Mouse (Mus musculus) midbrain, embryonic 11.5 days (tissue): Measurements from ENCODE around the gene Tmigd3. TPM values are rescaled to one million over a fixed set of nuclear protein-coding genes. Genes with fewer than 3 reads are reported as not detected.

ENCODE experiments used
- ATAC-seq: fragments of 200-750 bp; cut with Nextera tagmentation; 2 replicates; pipeline ENCODE4 v1.8.0; 2017; ENCODE audit warnings: moderate TSS enrichment, moderate library complexity; ENCODE audit not compliant: low FRiP score
- DNase-seq: peaks from one replicate; pipeline ENCODE4 v3.0.0; 2015; ENCODE audit warnings: low spot score; ENCODE audit errors: missing footprints
- H3K27ac ChIP-seq: fragments of 300-500 bp; sonication (generic); 2 replicates; pipeline ENCODE4 v1.5.1; 2014; ENCODE audit warnings: low read depth, low read length
- H3K27me3 ChIP-seq: fragments of 300-500 bp; sonication (generic); 2 replicates; pipeline ENCODE4 v1.6.1; 2014; ENCODE audit warnings: mild to moderate bottlenecking, low read length, moderate library complexity, mixed read lengths; ENCODE audit not compliant: control insufficient read depth, insufficient read depth
- H3K36me3 ChIP-seq: fragments of 300-500 bp; sonication (generic); 2 replicates; pipeline ENCODE4 v1.6.1; 2014; ENCODE audit warnings: mild to moderate bottlenecking, low read length, moderate library complexity, mixed read lengths; ENCODE audit not compliant: control insufficient read depth, insufficient read depth
- H3K4me1 ChIP-seq: fragments of 300-500 bp; sonication (generic); 2 replicates; pipeline ENCODE4 v1.6.1; 2014; ENCODE audit warnings: low read length; ENCODE audit not compliant: control insufficient read depth, insufficient read depth
- H3K4me2 ChIP-seq: fragments of 300-500 bp; sonication (generic); 2 replicates; pipeline ENCODE4 v1.6.1; 2014; ENCODE audit warnings: mild to moderate bottlenecking, moderate library complexity
- H3K4me3 ChIP-seq: fragments of 300-500 bp; sonication (generic); 2 replicates; pipeline ENCODE4 v1.5.1; 2014; ENCODE audit warnings: low read depth, low read length
- H3K9ac ChIP-seq: fragments of 300-500 bp; sonication (generic); 2 replicates; pipeline ENCODE4 v1.6.1; 2014; ENCODE audit warnings: low read length
- H3K9me3 ChIP-seq: fragments of 300-500 bp; sonication (generic); 2 replicates; pipeline ENCODE4 v1.6.1; 2016; ENCODE audit warnings: low read length; ENCODE audit not compliant: control insufficient read depth
- WGBS: fragments of 180-500 bp; shearing (Covaris S2); extraction: QIAGEN DNeasy Blood & Tissue Kit; methylation state at CpG from one replicate; pipeline ENCODE4 v1.1.7; 2014; 5-methylcytosine and 5-hydroxymethylcytosine counted together
- polyA plus RNA-seq: library from polyadenylated mRNA; unstranded; fragments of >200 nt; fragmentation: Nextera tagmentation; extraction: Ambion mirVana; gene quantifications from 2 replicates; pipeline ENCODE4 v1.2.1, GENCODE M21; 2014

Gene Tmigd3
- not detected in 2 replicates for polyA plus RNA-seq

- H3K4me3 ChIP-seq = no peak within 1 kb of the TSS
- no peak within 1 kb of the TSS for H3K9ac ChIP-seq
- H3K27ac ChIP-seq = no peak within 1 kb of the TSS
- WGBS = 91% methylated on average over 3 of the region's 3 CpGs
- no peaks in the 10 kb centered on the region for H3K9me3 ChIP-seq
- no peaks in the 10 kb centered on the region for H3K4me1 ChIP-seq
- ATAC-seq (no peak), DNase-seq (peak; percentile 12)
- no peak within 1 kb of the TSS for H3K4me2 ChIP-seq
- no peaks in the 10 kb centered on the region for H3K36me3 ChIP-seq
- no peaks in the 10 kb centered on the region for H3K27me3 ChIP-seq
These were observed at the start of gene Tmigd3, which contains the start of gene Adora3 for GRCm38 (mm10) chr3:105870558-105870957. TSS of gene Tmigd3 (plus strand) at chr3:105870903. TSS of gene Adora3 (plus strand) at chr3:105870858.

- Histone ChIP-seq H3K4me3 (no peak overlapping the region), H3K27me3 (no peaks in the 10 kb centered on the region), H3K36me3 (no peaks in the 10 kb centered on the region), H3K4me2 (no peak overlapping the region), H3K9ac (no peak overlapping the region), H3K4me1 (no peaks in the 10 kb centered on the region), H3K9me3 (no peaks in the 10 kb centered on the region), H3K27ac (no peak overlapping the region)
- DNase-seq (no peak), ATAC-seq (no peak)
- WGBS = 94% methylated on average over 3 of the region's 3 CpGs
These were observed 49.2 kb upstream of the Tmigd3 start for GRCm38 (mm10) chr3:105821504-105821903.

- DNase-seq (no peak), ATAC-seq (no peak)
- no peak overlapping the region for H3K9ac ChIP-seq
- no peak overlapping the region for H3K4me2 ChIP-seq
- no peaks in the 10 kb centered on the region for H3K4me1 ChIP-seq
- no peaks in the 10 kb centered on the region for H3K27me3 ChIP-seq
- no peak overlapping the region for H3K4me3 ChIP-seq
- H3K9me3 ChIP-seq = no peaks in the 10 kb centered on the region
- H3K36me3 ChIP-seq = no peaks in the 10 kb centered on the region
- no peak overlapping the region for H3K27ac ChIP-seq
These were observed 47.1 kb upstream of the Tmigd3 start for GRCm38 (mm10) chr3:105823609-105824008.

DNA sequence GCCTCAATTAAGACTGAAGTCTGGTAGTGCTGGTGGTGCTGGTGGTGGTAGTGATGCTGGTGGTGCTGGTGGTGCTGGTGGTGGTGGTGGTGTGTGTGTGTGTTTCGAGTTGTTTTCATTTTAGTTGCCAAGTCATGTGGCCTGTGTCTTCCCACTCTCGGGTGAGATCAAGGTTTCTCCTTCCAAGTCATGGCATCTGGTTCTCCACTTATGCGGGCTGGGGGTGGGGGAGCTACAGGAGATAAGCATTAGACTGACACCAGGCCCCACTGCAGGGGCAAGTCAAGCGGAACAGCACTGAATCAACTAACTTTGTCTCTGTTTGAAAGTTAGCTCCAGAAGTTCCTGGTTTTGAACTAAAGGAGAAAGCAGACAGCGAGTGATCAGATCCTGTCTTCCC is 46.6 kb upstream of the Tmigd3 start:
- WGBS = 47% methylated on average over 5 of the region's 5 CpGs
- ATAC-seq (no peak), DNase-seq (no peak)
- Histone ChIP-seq H3K4me2 (no peak overlapping the region), H3K27me3 (no peaks in the 10 kb centered on the region), H3K9ac (no peak overlapping the region), H3K4me1 (no peaks in the 10 kb centered on the region), H3K4me3 (no peak overlapping the region), H3K27ac (no peak overlapping the region), H3K36me3 (no peaks in the 10 kb centered on the region), H3K9me3 (no peaks in the 10 kb centered on the region)

GRCm38 (mm10) chr3:105824704-105825103 is 46.0 kb upstream of the Tmigd3 start:
- H3K4me1 ChIP-seq = no peaks in the 10 kb centered on the region
- no peaks in the 10 kb centered on the region for H3K9me3 ChIP-seq
- ATAC-seq (no peak), DNase-seq (no peak)
- H3K36me3 ChIP-seq = no peaks in the 10 kb centered on the region
- H3K27me3 ChIP-seq = no peaks in the 10 kb centered on the region
- no peak overlapping the region for H3K4me3 ChIP-seq
- no peak overlapping the region for H3K9ac ChIP-seq
- H3K4me2 ChIP-seq = no peak overlapping the region
- H3K27ac ChIP-seq = no peak overlapping the region
- WGBS = 49% methylated on average over 2 of the region's 2 CpGs

DNA sequence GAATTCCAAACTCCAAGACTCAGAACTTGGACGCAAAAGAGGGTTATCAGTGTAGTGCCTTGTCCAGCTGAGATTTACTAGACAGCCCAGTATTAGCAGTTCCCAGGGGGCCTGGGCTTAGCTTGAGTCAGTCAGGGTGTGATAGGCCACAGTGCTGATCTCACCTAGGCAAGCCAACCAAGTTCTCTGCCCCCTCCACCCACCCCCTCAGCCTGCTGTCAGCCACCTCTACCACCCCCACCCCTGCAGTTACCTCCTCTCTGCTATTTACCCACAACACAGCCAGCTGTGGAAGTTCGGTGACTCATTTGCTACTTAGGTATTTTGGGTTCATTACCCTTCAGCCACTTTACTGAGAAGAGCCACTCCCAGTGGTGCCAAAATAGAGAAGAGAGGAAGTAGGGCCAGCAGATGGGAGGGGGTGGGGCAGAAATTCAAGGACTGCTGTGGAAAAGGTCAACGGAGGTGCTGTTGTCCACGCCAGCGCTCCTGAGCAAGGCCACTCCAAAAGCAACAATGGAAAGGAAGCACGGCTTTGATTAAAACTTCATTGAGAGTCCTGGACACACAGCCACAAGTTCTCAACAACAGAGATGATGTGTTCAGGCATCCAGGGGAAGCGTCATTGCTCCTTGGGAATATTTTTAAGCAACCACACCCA is 45.1 kb upstream of the Tmigd3 start:
- H3K4me1 ChIP-seq = no peaks in the 10 kb centered on the region
- H3K27me3 ChIP-seq = no peaks in the 10 kb centered on the region
- no peak overlapping the region for H3K4me3 ChIP-seq
- no peaks in the 10 kb centered on the region for H3K36me3 ChIP-seq
- no peak overlapping the region for H3K9ac ChIP-seq
- no peak overlapping the region for H3K4me2 ChIP-seq
- ATAC-seq = no peak
- no peak overlapping the region for H3K27ac ChIP-seq
- 71% methylated on average over 7 of the region's 7 CpGs for WGBS
- no peak for DNase-seq
- no peaks in the 10 kb centered on the region for H3K9me3 ChIP-seq

GRCm38 (mm10) chr3:105831584-105831983 is 39.1 kb upstream of the Tmigd3 start:
- H3K27ac ChIP-seq = no peak overlapping the region
- no peaks in the 10 kb centered on the region for H3K9me3 ChIP-seq
- WGBS = 90% methylated on average over 3 of the region's 3 CpGs
- H3K4me1 ChIP-seq = no peaks in the 10 kb centered on the region
- H3K4me2 ChIP-seq = no peak overlapping the region
- no peak overlapping the region for H3K4me3 ChIP-seq
- ATAC-seq (no peak), DNase-seq (no peak)
- H3K36me3 ChIP-seq = no peaks in the 10 kb centered on the region
- H3K27me3 ChIP-seq = no peaks in the 10 kb centered on the region
- no peak overlapping the region for H3K9ac ChIP-seq

- H3K4me1 ChIP-seq = no peaks in the 10 kb centered on the region
- 68% methylated on average over 3 of the region's 3 CpGs for WGBS
- H3K9ac ChIP-seq = no peak overlapping the region
These were observed 34.8 kb upstream of the Tmigd3 start for GRCm38 (mm10) chr3:105835875-105836274.

DNA sequence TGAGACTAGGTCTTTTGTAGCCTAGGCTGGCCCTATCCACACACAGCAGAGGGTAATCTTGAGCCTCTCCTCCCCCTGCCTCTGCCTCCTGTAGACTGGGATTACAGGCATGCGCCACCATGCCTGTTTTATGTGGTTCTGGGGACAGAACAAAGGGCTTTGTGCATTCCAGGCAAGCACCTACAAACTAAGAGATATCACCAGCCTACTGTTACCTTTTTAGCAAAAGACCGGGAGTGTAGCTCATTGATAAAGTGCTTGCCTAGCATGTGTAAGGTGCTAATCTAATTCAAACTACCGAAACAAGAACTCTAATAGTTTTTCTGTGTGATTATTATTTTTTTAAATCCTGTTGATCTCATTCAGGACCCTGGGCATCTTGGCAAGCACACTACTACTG is 33.8 kb upstream of the Tmigd3 start:
- no peak for ATAC-seq
- DNase-seq = no peak
- Histone ChIP-seq H3K4me2 (no peak overlapping the region), H3K9me3 (no peaks in the 10 kb centered on the region), H3K4me3 (no peak overlapping the region), H3K27ac (no peak overlapping the region), H3K36me3 (no peaks in the 10 kb centered on the region), H3K27me3 (no peaks in the 10 kb centered on the region), H3K9ac (no peak overlapping the region), H3K4me1 (no peaks in the 10 kb centered on the region)
- WGBS = 92% methylated on average over 3 of the region's 3 CpGs

More at GRCm38 (mm10) chr3:105835875-105836274, 34.8 kb upstream of the Tmigd3 start:
- no peaks in the 10 kb centered on the region for H3K9me3 ChIP-seq
- H3K4me3 ChIP-seq = no peak overlapping the region
- H3K27ac ChIP-seq = no peak overlapping the region
- no peak for ATAC-seq
- DNase-seq = no peak
- no peaks in the 10 kb centered on the region for H3K36me3 ChIP-seq
- H3K27me3 ChIP-seq = no peaks in the 10 kb centered on the region
- no peak overlapping the region for H3K4me2 ChIP-seq
